Mouse (Mus musculus): ENCODE data around the gene Gm15013.
A peak's percentile ranks its signal among the peaks of the same experiment; 100 is the strongest.
"Not testable (repeated sequence)": the region's sequence is repeated elsewhere in the genome, so short reads cannot be mapped to it uniquely, and the experiment has no call there.

The Gm15013 gene

GRCm38 (mm10) chrX:139714381-139714780 lies at the start of gene Gm15013:
Gene Gm15013, minus strand, starts transcription at chrX:139714481.
- DNase-seq (ENCODE audit: low read depth) = no peak

- peak; percentile 39 for DNase-seq (ENCODE audit: low read depth)
Measured at GRCm38 (mm10) chrX:139762546-139762945, 48.3 kb upstream of the Gm15013 start.

- DNase-seq (ENCODE audit: low read depth) = not testable (repeated sequence)
Measured at GRCm38 (mm10) chrX:139758634-139759033, 44.4 kb upstream of the Gm15013 start.

- DNase-seq (ENCODE audit: low read depth) = peak; percentile 50
Measured at GRCm38 (mm10) chrX:139751855-139752254, 37.6 kb upstream of the Gm15013 start.

GRCm38 (mm10) chrX:139737066-139737465 lies 22.8 kb upstream of the Gm15013 start:
- no peak for DNase-seq (ENCODE audit: low read depth)

GRCm38 (mm10) chrX:139730541-139730940 lies 16.3 kb upstream of the Gm15013 start:
- no peak for DNase-seq (ENCODE audit: low read depth)

GRCm38 (mm10) chrX:139722350-139722749 lies 8.1 kb upstream of the Gm15013 start:
- no peak for DNase-seq (ENCODE audit: low read depth)

- peak; percentile 79 for DNase-seq (ENCODE audit: low read depth)
Measured at GRCm38 (mm10) chrX:139684775-139685695, 29.2 kb downstream of the Gm15013 start, which contains the start of gene Tbc1d8b. Gene Tbc1d8b, plus strand, starts transcription at chrX:139684996.

GRCm38 (mm10) chrX:139684410-139684774 lies 29.9 kb downstream of the Gm15013 start:
- no peak for DNase-seq (ENCODE audit: low read depth)

GRCm38 (mm10) chrX:139665829-139666228 lies 48.5 kb downstream of the Gm15013 start:
- DNase-seq (ENCODE audit: low read depth) = peak; percentile 24
